Mouse (Mus musculus) heart, embryonic 11.5 days (tissue): ENCODE results near the gene Ferd3l. TPM values are rescaled to one million over a fixed set of nuclear protein-coding genes. Genes with fewer than 3 reads are reported as not detected.

Experiments
- ATAC-seq: fragments of 200-750 bp; cut with Nextera tagmentation; replicated peaks from 2 replicates; pipeline ENCODE4 v1.8.0; 2017; ENCODE audit warnings: moderate library complexity; ENCODE audit not compliant: insufficient number of reproducible peaks, low FRiP score, low TSS enrichment
- H3K27ac ChIP-seq: fragments of 300-500 bp; sonication (generic); 2 replicates; pipeline ENCODE4 v1.5.1; 2014; ENCODE audit warnings: mild to moderate bottlenecking, low read depth, low read length
- H3K27me3 ChIP-seq: fragments of 300-500 bp; sonication (generic); 2 replicates; pipeline ENCODE4 v1.6.1; 2014; ENCODE audit warnings: mild to moderate bottlenecking, low read length, mixed read lengths; ENCODE audit not compliant: control insufficient read depth, insufficient read depth
- H3K36me3 ChIP-seq: fragments of 300-500 bp; sonication (generic); 2 replicates; pipeline ENCODE4 v1.6.1; 2014; ENCODE audit warnings: mild to moderate bottlenecking, low read length, moderate library complexity, mixed read lengths; ENCODE audit not compliant: control insufficient read depth, insufficient read depth
- H3K4me1 ChIP-seq: fragments of 300-500 bp; sonication (generic); 2 replicates; pipeline ENCODE4 v1.6.1; 2014; ENCODE audit warnings: low read length; ENCODE audit not compliant: control insufficient read depth, insufficient read depth
- H3K4me2 ChIP-seq: fragments of 300-500 bp; sonication (generic); 2 replicates; pipeline ENCODE4 v1.6.1; 2014; ENCODE audit warnings: mild to moderate bottlenecking, moderate library complexity
- H3K4me3 ChIP-seq: fragments of 300-500 bp; sonication (generic); 2 replicates; pipeline ENCODE4 v1.5.1; 2014; ENCODE audit warnings: low read depth, low read length
- H3K9ac ChIP-seq: fragments of 300-500 bp; sonication (generic); 2 replicates; pipeline ENCODE4 v1.6.1; 2014; ENCODE audit warnings: mild to moderate bottlenecking, low read depth, low read length, moderate library complexity
- H3K9me3 ChIP-seq: fragments of 300-500 bp; sonication (generic); replicated peaks from 2 replicates; pipeline ENCODE4 v1.6.1; 2016; ENCODE audit warnings: low read length; ENCODE audit not compliant: control insufficient read depth
- WGBS: fragments of 180-500 bp; shearing (Covaris S2); extraction: QIAGEN DNeasy Blood & Tissue Kit; methylation state at CpG from one replicate; pipeline ENCODE4 v1.1.7; 2014; ENCODE audit not compliant: insufficient replicate concordance; 5-methylcytosine and 5-hydroxymethylcytosine counted together
- polyA plus RNA-seq: library from polyadenylated mRNA; unstranded; fragments of >200 nt; fragmentation: Nextera tagmentation; extraction: Ambion mirVana; gene quantifications from 2 replicates; pipeline ENCODE4 v1.2.1, GENCODE M21; 2014

The Ferd3l gene
- not detected in 2 replicates for polyA plus RNA-seq

DNA sequence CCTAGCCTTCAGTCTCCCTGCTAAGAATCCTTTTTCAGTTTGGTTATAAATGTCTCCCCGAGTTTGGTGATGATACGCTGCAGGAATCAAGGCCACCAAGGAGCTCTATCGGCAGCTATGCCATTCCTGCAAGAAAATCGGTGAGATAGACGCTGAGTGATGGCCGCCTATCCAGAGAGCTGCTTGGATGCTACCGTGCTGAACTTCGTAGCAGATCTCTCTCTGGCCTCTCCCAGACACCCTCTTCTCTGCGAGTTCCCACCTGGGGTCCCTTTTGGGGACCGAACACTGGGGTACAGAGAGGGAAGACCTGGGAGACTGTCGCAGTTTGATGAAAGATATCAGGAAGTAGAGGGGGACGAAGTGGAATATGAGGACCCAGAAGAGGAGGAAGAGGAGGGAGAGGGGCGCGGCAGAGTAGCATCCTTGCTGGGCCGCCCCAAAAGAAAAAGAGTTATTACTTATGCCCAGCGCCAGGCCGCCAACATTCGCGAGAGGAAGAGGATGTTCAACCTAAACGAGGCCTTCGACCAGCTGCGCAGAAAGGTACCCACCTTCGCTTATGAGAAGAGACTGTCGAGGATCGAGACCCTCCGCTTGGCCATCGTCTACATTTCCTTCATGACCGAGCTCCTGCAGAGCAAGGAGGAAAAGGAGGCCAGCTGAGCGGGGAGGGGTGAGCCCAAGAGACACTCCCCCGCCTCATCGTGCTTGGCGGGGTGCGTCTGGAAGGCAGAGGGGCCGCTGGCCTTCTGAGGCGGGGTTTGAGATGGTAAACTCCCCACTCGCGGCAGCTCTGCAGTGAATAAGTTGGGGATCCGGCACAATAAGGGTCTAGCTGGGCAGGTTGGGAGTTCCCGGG lies at the start of gene Ferd3l:
Gene Ferd3l, plus strand, starts transcription at position 95 of the 862 bp plus-strand sequence.
- Histone ChIP-seq H3K27me3 (peaks cover 26% of the 10 kb centered on the region), H3K4me3 (peak within 1 kb of the TSS; percentile 28), H3K4me2 (peak within 1 kb of the TSS; percentile 61), H3K36me3 (no peaks in the 10 kb centered on the region), H3K9me3 (no peaks in the 10 kb centered on the region), H3K4me1 (no peaks in the 10 kb centered on the region; the same call in 1 of the 2 replicates), H3K9ac (no peak within 1 kb of the TSS), H3K27ac (no peak within 1 kb of the TSS)
- 2% methylated on average over 39 of the region's 39 CpGs for WGBS
- no peak for ATAC-seq

DNA sequence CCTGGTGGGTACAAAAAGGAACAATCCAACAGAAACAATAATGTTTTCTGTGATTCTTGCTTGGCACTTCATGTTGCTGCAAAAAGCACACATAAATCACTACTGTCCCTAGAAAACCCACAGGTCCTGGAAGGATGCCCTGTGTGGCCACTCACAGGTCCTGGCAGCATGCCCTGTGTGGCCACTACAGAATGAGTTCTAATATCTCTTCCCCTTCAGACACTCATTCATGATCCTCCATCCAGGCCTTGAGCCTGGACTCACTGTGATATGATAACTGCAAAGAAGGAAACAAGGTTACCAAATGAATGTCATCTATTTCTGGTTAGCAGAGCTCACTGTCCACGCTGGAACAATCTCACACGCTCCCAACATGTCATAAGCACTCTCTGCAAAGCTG lies 34.3 kb upstream of the Ferd3l start:
- Histone ChIP-seq H3K36me3 (no peaks in the 10 kb centered on the region), H3K27ac (no peak overlapping the region), H3K27me3 (no peaks in the 10 kb centered on the region), H3K9ac (no peak overlapping the region), H3K4me1 (no peaks in the 10 kb centered on the region), H3K9me3 (no peaks in the 10 kb centered on the region), H3K4me3 (no peak overlapping the region), H3K4me2 (no peak overlapping the region)
- ATAC-seq = no peak
- 50% methylated on average over 2 of the region's 2 CpGs for WGBS

DNA sequence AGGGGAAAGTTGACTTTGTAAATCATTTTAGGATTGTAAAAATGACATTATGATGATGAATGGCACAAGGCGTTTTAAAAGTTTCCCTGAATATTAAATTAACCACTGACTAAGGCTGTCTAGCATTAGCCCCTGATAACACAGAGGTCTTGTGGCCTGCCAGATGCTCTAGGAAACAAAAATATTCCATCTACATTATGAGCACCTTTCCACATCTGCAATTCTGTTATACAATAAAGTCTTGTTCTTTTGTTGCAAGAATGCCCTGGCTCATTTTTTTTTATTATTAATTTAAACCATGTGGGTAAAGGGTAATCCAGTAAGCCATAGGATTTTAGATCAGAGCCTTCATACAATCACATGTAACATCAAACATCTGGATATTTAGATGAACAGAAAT lies 33.6 kb upstream of the Ferd3l start:
- 67% methylated on average over 1 of the region's 1 CpGs for WGBS
- Histone ChIP-seq H3K9me3 (no peaks in the 10 kb centered on the region), H3K4me2 (no peak overlapping the region), H3K4me3 (no peak overlapping the region), H3K36me3 (no peaks in the 10 kb centered on the region), H3K27ac (no peak overlapping the region), H3K9ac (no peak overlapping the region), H3K27me3 (no peaks in the 10 kb centered on the region), H3K4me1 (no peaks in the 10 kb centered on the region)
- ATAC-seq = no peak

DNA sequence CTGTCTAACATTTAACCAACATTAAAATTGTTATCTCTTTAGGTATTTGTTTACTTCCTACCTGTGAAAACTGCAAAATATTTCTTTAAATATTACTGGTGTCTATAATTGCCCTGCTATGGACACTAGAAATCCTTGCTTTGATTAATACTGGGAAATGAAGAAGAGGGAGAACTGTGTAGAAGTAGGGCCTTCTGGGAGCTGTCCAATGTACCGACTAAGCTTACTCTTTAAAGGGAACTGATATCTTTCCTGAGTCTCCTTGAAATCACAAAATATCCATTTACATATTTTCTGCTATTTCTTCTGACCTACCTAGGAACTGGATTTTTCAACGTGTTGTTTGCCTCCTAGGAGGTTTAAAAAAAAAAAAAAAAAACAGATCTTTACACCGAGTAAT lies 1.5 kb upstream of the Ferd3l start:
- peaks cover 26% of the 10 kb centered on the region for H3K27me3 ChIP-seq
- ATAC-seq = no peak
- 10% methylated on average over 3 of the region's 3 CpGs for WGBS

DNA sequence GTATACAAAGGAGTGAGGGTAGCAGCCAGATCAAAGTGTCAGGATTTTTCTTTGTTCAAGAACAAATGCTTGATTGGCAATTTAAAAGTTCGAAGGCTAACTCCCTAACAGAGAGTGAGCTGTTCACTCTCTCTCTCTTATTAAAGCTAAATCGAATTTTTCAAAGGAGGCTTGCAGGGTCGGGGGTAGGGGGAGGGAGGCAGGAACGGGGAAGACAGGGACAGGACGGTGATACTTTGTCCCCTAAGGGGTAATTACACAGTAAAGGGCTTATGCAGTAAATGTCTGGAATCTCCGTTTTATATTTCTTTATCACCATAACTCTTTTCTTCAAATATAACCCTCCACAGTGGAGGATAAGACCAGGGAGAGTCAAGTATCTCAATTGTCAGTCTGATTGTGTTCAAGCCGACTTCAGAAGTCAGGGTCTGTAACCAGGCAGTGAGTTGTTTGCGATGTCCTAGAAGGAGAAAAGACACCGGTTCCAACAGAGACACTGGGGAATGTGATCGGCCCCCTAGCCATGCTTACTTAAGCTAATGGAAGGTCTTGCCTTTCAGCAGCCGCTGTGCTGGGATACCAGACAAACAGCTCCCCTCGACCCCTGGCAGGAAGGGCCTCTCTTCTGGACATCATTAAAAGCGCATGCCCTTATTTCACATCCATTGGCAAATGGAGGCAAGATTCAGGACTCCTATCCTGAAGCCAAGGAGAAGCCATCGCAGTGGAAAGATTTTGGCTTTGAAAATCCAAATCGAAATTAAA lies 709 bp upstream of the Ferd3l start:
- Histone ChIP-seq H3K27ac (no peak overlapping the region), H3K4me2 (no peak overlapping the region), H3K4me3 (no peak overlapping the region), H3K4me1 (no peaks in the 10 kb centered on the region; the same call in 1 of the 2 replicates), H3K36me3 (no peaks in the 10 kb centered on the region), H3K9me3 (no peaks in the 10 kb centered on the region), H3K27me3 (peaks cover 26% of the 10 kb centered on the region), H3K9ac (no peak overlapping the region)
- ATAC-seq = no peak
- WGBS = 3% methylated on average over 15 of the region's 15 CpGs

More for the DNA sequence above, 1.5 kb upstream of the Ferd3l start:
- no peaks in the 10 kb centered on the region; the same call in 1 of the 2 replicates for H3K4me1 ChIP-seq
- H3K9me3 ChIP-seq = no peaks in the 10 kb centered on the region
- H3K4me2 ChIP-seq = no peak overlapping the region
- H3K27ac ChIP-seq = no peak overlapping the region
- H3K9ac ChIP-seq = no peak overlapping the region
- H3K4me3 ChIP-seq = no peak overlapping the region
- no peaks in the 10 kb centered on the region for H3K36me3 ChIP-seq

DNA sequence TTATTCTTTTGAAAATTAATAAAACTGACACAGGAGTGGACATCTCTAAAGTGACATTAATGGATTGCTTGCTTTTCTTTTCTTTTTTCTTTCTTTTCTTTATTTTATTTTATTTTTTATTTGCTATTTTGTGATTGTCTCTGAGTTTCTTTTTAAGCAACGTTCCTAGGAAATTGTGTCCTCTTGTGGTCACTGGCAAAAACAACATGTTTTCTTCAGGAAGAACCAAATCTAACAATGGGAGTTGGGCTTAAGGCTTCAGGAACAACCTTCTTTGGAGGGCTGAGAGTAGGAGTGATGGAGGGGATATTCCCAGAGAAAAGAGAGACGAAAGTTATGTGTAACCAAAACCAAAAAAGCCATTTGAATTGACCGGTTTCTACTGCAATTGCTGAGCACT lies 24.6 kb downstream of the Ferd3l start:
- Histone ChIP-seq H3K27me3 (peaks cover 25% of the 10 kb centered on the region), H3K4me1 (peaks cover 9% of the 10 kb centered on the region), H3K36me3 (no peaks in the 10 kb centered on the region), H3K9ac (no peak overlapping the region), H3K4me2 (no peak overlapping the region), H3K4me3 (no peak overlapping the region), H3K9me3 (no peaks in the 10 kb centered on the region), H3K27ac (no peak overlapping the region)
- ATAC-seq = no peak
- WGBS = 9% methylated on average over 3 of the region's 3 CpGs

DNA sequence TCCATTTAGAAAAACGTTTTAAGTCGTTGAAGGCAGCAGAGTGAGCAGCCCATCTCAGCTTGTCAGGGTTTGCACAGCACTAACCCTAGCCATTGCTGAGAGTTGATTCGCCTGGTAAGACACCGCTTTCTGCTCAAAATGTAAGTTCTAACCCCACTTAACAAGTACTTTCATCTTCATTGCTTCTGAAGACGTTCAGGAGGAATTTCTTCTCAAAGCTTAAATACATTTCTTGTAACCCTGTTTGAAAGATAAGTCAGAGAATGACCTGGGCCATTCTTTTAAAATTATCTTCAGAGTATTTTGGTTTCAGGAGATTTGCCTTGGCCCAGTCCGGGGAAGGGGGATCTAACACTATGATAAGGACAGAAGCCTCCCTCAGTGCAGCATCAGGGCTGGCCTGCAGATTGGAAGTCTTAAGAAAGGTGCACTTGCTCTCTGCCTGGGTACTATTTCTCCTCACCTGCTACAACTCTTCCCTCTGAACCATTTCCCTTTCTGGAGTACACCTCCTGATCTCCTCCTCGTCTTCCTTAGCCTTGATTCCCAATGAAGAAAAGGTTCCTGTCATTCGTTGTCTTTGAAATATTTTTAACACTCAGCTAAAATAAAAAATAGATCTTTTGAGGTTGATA lies 26.8 kb downstream of the Ferd3l start:
- Histone ChIP-seq H3K36me3 (no peaks in the 10 kb centered on the region), H3K4me3 (no peak overlapping the region), H3K27me3 (peaks cover 34% of the 10 kb centered on the region), H3K4me1 (peaks cover 9% of the 10 kb centered on the region), H3K27ac (no peak overlapping the region), H3K4me2 (no peak overlapping the region; the same call in 1 of the 2 replicates), H3K9ac (no peak overlapping the region), H3K9me3 (no peaks in the 10 kb centered on the region)
- ATAC-seq = no peak
- WGBS = 19% methylated on average over 8 of the region's 8 CpGs

DNA sequence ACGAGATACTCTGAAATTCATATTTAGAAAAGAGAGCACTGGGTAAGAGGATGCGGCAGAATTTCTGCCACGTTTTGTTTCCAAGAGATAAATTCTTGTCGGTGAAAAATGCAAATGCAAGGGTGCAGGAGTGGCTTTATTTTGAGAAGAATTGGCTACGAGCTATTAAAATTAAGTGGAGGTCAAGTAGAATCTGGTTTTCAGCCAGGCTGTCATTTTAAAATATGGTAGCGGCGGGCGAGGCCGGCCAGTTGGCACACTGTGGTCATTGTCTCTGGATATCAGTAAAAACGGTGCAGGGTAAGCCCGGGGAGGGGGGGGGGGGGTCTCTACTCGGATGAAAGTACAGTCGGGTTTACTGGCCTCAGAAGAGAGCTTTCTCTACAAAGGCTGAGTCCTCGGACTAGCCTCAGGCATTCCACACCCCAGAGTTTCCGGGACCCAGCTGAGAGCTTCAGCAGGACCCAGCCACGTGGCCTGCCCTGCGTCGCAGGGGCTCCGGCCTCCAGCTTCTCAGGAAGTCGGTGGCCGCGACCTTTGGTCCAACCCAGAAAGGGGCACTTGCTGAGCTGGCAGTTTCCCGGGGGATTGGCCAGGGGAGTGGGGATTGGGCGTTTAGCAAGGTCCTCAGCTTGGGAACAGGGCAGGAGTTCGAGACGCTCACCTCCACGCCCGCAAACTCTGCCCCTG lies 27.5 kb downstream of the Ferd3l start:
- no peaks in the 10 kb centered on the region for H3K9me3 ChIP-seq
- peak overlapping the region; percentile 84 for H3K4me2 ChIP-seq
- H3K36me3 ChIP-seq = no peaks in the 10 kb centered on the region
- H3K4me1 ChIP-seq = peaks cover 9% of the 10 kb centered on the region
- WGBS = 4% methylated on average over 28 of the region's 28 CpGs
- ATAC-seq = no peak
- peak overlapping the region; percentile 28 for H3K4me3 ChIP-seq
- H3K27ac ChIP-seq = peak overlapping the region; percentile 30; the same call in 1 of the 2 replicates
- peaks cover 34% of the 10 kb centered on the region for H3K27me3 ChIP-seq
- no peak overlapping the region for H3K9ac ChIP-seq
